Mouse (Mus musculus) liver, embryonic 14.5 days (tissue): ENCODE measurements around the gene Ppp1r1a.

Experiments used
- CTCF ChIP-seq: IDR thresholded peaks from 2 replicates; pipeline ENCODE4 v1.5.1; 2016; ENCODE audit warnings: antibody characterized with exemption, low read depth, control low read depth
- EP300 ChIP-seq: IDR thresholded peaks from 2 replicates; pipeline ENCODE4 v1.6.1; 2016; ENCODE audit warnings: antibody characterized with exemption, low read depth

- TF ChIP-seq CTCF (no peak), EP300 (no peak)
Observed at GRCm38 (mm10) chr15:103509317-103509716, 28.5 kb downstream of the Ppp1r1a start.
